Mouse (Mus musculus) layer of hippocampus, adult 8-10 months (tissue): ENCODE data around the gene Stag1. TPM values are rescaled to one million over a fixed set of nuclear protein-coding genes. Genes with fewer than 3 reads are reported as not detected.

ENCODE experiments used
- DNase-seq, 2 experiments: peaks; one replicate each; pipeline ENCODE4 v3.0.0; 2022; ENCODE audit warnings: low spot score in 2 of 2
- total RNA-seq, 4 experiments: library from RNA; stranded (reverse); gene quantifications; 2 replicates each; pipeline ENCODE4 v1.2.4; 2022

The Stag1 gene
- total RNA-seq, 4 experiments from 2014 or later: 53.6 to 71.0 (median 63.8) TPM

DNA sequence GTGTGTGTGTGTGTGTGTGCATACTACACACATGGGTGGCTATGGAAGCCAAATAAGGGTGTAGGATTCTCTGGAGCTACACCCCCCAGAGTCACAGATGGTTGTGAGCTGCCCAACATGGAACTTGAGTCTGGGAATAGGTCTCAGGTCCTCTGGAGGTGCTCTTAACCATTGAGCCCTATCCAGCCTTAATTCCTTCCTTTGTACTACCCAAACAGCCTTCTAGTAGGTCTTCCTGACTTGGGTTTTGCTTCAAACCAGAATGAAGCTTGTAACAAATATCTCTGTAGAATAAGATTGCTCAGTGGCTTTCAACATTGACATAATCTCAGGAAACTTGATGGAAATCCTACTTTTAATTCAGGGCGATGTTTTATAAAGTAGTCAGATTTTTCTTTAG is 7.9 kb downstream of the Stag1 start:
- DNase-seq: no peak

DNA sequence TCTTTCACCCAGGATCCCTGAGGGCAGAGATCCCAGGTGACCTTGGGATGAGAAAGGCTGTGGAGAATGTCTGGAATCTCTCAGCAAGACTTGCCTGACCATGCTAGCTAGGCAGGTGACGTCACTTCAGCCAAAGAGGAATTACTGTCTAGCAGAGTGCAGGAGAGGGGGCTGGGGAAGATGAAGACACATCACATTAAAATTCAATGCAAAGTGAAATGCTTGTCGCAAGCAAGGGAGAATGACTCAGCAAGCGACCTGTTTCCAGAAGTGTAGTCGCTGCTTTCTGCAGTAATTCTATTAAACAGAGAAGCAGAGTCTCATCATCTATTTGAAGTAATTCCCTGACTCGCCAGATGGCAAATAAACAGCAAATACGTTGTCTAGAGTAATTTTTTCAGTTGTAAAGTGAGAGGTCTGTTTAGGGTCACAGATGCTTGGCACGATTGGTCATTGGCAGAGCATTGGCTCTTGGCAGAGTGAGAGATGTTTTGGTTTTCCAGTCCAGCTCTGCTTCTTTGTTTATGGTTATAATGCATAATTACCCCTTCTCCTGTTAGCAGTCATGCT is 8.5 kb downstream of the Stag1 start:
- DNase-seq: peak; percentile 9 to 14

DNA sequence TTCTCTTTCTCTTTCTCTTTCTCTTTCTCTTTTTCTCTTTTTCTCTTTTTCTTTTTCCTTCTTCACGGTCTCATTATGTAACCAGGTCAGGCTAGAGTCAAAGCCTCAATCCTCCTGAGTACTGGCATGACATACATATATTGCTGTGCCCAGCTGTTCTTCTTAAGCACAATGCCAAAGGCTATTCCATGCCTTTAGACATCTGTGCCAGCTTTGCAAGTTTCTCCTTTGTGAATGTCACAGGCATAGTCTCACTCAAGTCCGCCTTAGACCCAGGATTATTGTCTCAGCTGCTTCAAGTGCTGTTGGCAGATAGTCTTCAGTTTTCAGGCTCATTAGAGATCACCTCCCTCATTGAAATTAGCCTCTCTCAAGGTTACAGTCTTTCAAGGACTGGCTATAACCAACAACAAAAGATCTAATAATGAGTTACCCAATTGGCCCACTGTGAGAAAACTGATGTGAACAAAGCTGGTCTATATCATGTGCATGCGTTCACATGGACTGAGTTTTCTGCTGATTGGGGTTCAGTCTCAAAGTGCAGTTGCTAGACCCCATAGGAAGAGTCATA is 16.0 kb downstream of the Stag1 start:
- DNase-seq: no peak

DNA sequence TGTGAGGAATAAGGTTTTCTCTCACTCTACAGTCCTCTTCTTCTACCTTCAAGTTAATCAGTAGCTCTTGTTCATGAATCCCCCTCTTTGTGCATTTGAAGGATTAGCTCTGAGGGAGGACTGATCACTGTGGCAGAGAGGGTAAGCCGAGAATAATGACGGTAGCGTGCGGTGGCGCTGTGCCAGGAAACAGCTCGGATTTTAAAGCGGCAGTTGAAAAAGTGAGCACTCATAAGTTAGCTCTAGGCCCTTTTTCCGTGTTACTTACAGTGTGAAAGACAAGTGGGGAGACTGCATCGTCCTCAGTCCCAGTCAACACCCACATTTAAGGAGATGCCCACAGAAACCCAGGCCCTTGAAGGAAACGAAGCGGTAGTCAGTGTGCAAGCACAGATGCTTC is 19.3 kb downstream of the Stag1 start:
- DNase-seq: peak in 1 of 2 experiments; percentile 31

DNA sequence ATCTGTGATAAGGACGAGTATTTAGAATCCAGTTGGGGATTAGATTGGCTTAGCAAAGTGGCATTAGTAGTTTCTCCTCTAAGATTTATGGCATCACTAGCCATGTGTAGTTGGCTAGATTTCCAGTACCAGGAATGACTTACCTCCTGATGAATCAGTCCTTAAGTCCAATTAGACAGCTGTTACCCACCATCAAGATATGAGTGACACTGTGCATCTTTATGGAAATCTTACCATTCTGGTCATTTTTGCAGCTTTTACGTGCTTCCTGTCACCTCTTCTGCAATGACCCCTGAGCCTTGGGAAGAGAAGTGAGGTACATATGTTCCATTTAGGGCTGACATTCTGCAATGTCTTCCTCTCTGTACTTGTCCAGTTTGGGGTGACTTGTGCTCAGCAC is 28.7 kb downstream of the Stag1 start:
- no peak for DNase-seq

DNA sequence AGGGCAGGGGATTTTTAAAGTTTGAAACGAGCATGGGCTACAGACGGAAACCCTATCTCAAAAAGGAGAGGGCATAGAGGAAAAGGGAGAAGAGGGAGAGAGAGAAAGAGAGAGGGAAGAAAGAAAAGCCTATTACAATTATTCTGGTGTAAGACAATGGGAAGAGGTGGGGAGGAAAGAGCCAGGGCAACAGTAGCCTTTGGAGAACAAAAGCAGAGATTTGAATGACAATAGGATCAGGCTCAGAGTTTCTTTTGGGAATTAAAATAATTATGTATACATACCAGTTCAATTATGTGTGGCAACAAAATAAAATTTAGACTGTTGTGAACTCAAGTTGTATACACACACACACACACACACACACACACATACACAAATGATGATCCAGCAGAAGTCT is 43.2 kb downstream of the Stag1 start:
- DNase-seq: no peak

DNA sequence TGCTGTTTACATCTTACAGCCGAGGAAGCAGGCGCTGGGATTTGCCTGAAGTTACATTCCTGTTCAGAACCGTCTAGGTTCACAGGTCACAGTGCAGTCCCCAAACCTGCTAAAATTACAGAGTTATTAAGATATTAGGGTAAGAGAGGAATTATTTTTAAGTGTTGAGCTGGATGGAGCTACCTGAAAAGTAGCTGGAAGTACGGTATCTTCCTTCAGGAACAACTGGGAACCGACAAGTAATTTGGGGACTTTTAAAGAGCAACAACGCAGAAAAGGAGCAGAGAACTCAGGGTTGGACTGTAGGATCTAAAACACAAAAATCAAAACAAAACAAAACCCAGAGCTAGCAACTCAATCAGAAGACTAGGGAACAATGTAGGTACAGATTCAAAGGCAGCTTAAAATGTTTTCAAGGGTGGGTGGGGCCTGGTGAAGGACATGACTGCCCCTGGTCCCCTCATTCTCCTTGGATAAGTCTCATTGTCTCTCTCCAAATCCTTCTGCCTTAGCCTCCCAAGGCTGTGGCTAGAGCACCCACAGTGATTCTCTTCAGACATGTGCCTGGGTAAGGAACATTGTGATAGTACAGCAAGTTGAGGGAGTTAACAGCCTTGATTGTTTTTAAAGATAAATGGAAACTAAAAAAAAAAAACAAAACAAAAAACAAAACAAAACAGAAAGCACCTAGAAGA is 43.9 kb downstream of the Stag1 start:
- DNase-seq: no peak

DNA sequence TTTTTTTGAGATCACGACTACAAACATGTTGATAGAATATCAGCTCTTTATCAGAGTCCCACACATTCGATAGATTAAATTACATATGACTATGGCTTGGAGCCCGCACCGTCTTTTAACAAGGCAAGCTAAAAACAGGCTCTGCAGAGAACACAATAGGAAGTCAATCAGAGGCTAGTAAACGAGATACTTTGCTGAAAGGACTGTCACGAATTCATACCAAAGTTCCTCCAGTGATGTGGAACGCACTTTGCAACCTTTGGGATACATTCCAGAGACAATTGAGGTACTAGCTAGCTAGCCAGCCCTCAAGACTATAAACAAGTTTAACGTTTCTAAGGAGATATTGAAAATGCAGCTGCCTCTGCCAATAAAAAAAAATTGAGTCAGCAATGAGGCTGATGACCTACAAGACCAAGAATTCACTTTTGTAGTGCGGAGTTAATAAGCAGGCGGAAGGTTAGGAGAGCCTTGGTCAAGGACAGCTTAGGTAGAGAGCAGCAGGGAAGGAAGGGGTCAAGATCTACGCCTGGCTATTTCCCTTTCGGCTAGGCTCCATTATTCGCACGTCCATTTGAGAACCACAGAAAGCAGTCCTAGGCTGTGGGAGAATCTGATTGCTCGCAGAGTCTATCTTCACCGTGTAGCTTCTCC is 44.7 kb downstream of the Stag1 start:
- DNase-seq: no peak

DNA sequence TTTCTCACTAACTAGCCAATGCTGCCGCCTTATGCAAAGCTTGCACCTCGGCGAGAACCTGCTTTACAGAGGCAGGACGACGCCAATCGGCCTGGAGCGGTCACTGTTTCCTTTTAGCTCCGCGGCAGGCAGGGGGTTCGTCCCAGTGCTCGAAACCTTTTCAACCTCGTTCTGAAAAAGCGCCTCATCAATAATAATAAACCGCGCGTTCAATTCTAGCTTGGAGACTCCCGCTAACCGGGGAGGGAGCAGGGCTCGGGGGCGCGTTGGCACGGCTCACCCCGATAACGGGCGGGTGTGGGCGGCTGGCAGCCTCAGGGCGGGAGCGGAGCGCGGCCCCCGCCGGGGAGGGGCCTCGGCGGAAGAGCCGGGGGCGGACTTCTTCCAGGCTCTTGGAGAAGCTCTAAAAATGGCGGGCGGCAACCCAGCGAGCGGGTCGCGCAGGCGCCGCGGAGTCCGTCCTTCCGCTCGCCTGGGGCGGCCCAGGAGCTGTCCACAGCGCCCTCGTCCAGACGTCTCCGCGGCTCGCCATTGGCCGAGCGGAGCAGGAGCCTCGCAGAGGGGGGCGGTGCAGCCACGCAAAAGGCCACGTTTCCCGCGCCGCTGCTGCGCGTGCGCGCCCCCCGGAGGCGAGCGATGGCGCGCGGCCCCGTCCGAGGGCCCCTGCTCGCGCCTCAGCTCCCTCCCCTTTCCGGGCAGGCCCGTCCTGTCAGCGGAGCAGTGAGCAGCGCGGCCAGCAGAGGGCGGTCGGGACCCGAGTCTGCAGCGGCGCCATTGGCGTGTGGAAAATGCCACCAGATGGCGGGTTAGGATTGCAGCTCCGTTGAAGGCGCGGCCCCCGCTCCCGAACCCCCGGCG is 45.5 kb downstream of the Stag1 start:
- peak; percentile 97 to 100 for DNase-seq

DNA sequence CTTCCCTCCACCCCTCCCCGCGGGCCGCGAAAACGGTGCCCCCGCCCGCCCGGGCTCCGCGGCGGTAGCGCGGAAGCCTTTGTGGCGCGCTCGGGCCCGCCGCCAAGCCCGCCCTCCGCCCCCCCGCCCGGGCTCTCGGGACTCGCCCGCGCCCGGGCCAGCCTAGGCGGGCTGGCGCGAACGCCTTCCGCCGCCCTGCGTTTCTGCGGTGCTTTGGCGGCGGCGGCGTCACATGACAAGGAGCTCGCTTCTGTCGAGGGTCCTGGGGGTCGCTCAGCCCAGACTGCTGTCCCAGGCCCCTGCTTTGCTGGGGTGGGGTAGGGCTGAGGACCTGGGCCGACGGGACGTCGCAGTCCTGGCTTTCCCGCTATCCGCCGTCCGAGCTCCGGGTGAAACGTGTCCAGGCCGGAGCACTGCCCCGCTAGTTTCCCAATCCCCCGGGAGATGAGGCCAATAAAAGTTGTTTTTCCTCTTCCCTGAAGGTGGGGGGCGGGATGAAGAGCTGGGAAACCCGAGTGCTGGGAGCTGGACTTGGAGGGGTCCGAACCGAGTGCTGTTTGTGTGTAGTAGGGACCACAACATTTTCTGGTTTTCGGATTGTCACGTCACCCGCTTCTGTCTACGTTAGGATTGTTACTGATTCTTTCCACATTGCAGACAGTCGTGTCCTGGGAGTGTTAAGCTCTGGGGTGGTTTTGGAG is 46.6 kb downstream of the Stag1 start:
- DNase-seq: peak; percentile 38 to 45

DNA sequence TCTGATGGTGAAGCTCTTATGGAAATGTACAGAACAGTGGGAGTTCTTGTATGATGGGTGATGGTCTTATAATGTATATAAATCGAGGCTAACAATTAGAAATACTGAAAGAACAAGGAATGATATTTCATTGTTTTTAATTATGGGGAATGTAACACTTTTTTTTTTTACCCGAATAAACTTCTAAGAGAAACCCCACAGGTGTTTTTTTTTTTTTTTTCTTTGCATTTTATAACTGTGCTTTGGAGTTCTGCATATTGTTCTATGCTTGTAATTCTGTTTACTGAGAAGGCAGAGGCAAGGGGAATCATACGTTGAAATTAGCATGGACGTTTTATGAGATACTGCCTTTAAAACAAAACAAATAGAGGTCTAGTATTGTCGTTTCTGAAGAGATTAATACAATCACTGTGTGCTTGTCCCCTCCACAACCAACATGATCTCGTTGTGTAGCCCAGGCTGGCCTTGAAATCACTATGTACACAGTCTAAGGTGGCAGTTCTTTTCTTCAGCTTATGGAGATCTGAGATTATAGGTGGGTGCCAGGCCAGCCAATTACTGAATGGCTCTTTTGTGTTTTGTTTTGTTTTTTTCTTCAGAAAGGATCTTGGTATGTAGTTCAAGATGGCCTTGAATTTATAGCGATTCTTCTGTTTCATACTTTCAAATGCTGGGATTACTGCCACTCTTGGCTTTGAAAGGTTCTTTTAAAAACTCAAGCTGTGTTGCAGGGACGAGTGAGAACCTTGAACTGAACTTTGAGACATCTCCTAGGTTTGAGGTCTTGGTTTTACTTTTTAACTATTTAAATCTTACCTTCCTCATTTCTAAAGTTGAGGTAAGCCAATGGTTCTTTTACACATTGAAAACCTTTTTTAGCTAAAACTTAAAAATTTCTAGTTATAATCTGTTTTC is 47.7 kb downstream of the Stag1 start:
- DNase-seq: no peak

DNA sequence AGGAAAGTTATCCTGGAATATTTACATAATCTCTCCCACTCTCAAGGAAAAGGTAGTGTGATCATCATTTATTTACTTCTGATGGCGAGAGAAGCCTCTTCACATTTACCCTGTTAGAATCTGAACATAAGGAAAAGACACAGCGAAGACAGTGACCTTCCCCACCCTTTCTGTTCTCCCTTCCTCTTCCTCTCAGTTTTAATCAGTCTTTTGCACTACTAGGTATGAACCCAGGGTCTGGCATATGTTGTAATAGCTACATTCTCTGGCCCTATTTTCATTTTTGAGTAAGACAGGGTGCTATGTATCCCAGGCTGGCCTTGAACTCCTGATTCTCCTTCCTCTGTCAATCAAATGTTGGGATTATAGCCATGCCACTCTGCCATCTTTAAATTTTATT is 48.7 kb downstream of the Stag1 start:
- no peak for DNase-seq

DNA sequence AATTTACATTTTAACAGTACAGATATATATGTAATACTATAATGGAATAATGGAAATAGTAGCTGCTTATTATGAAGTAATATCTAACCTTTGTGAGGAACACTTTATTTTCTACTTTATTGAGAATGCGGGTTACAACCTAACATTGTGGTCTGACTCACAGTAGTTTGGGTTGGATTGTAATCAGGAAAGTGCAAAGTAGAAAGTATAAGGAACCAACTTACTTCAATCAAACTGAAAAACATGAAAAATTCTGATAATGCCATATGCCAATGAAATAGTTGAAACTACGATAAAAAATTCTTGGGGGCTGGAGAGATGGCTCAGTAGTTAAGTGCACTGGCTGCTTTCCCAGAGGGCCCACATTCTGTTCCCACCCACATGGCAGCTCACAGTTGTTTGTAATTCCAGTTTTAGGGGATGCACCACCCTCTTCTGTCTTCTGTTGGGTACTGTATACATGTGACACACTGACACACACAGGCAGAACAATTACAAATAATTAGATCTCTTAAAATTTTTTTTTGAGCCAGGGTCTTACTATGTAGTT is 50.3 kb downstream of the Stag1 start:
- DNase-seq: peak; percentile 71 to 78

DNA sequence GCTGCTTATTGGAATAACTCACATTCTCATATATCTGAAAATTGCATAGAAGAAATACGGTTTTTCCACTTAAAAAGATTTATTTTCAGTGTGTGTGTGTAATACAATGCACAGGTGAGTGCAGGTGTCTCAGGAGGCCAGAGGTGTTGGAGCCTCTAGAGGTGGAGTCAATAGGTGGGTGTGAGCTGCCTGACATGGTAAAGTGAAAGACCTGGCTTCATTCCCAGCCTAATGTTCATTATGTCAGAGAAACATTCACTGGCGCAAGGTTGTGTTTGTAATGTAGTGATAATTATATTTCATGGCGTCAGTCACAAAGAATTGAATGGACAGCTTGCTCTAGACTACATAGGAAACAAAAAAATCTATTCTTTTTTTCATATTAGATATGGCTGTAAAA is 56.5 kb downstream of the Stag1 start:
- no peak for DNase-seq

DNA sequence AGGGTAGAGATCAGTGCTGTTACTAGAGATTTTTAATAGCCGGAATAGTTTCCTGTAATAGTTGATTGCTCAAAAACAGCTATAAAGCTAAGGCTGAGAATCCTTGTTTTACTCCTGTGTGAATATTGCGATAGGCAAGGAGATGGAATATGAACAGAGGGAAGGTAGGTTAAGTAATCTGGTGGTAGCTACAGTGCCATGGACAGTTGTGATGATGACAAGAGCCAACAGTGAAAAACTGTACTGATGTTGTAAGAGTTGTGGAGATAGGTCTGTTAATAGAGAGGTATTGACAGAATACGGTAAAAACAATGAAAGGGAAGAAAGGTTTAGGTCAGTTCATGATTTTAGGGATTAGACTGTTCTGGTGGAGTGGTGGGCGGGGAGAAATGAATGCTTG is 58.5 kb downstream of the Stag1 start:
- DNase-seq: no peak

DNA sequence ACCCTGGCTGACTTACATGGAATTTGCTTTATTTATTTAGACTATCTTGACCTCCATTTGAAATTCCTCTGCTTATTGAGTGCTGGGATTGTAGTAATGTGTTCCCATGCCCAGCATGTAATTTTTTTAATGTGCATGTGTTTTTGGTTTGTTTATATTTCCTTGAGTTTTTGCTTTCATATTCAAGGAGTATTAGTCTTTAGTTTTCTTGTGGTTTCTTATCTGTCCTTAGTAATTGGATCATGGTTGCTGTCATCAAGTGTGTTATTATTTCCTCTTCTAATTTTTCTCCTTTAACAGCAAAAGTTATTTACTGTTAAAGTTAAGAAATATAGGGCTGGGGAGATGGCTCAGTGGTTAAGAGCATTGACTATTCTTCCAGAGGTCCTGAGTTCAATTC is 63.0 kb downstream of the Stag1 start:
- DNase-seq: no peak

DNA sequence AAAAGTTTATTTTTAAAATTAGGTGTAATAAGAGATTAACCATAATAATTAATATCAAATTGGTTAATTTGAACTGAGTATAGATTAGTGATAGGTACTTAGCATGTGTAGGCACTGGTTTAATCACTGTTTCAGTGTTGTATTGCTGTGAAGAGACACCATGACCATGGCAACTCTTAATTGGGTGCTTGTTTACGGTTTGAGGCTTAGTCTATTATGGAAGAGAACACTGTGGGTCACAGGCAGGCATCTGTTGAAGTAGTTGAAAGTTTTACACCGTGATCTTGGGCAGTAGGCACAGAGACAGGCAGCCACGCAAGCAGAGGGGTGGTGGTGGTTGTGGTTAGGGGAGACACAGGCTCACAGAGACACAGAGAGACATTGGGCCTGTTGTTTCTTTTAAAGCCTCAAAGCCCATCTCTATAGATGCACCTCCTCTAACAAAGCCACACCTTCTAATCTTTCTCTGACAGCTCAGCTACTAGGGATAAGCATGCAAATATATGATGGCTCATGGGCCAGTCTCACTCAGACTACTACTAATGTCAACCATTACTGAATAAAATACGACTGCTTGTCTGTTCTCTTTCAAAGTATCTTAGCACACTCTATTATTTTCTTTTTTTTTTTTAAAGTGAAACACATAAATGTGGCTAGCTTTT is 66.0 kb downstream of the Stag1 start:
- no peak for DNase-seq

DNA sequence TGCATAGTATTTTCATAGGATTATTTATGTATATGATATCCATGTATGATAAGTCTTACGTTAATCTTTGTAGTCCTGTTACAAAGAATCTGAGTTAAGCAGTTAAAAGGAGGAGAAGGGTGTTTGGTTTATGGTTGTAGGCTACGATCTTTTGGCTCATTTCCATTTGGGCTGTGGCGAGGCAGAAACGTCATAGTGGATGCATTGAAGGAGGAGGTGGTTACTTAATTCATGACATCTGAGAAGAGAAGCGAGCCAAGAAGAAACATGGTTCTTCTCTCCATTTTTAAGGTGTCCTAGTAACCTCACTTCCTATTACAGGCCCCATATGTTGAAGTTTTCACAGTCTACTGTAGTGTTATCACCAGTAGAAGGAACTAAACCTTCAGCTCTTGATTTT is 72.6 kb downstream of the Stag1 start:
- DNase-seq: no peak

DNA sequence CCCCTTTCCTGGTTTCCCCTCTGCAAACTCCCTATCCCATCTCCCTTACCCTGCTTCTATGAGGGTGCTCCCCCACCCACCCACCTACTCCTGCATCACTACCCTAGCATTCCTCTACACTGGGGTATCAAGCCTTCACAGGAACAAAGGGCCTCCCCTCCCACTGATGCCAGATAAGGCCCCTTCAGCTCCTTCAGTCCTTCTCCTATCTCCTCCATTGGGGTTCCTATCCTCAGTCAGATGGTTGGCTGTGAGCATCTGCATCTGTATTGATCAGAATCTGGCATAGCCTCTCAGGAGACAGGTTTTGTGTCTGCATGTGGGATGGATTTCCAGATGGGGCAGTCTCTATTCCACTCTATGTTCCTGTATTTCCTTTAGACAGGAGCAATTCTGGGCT is 81.4 kb downstream of the Stag1 start:
- no peak for DNase-seq
